Comparison of ENCODE assay signal across 24 mouse cellular contexts in genomic region chr12:41349814-41350213, GRCm38 (mm10).
DNase-seq lines count a peak whose midpoint lies in the region; ATAC-seq and TF ChIP-seq lines count a peak whose summit lies in the region.
"Had no signal": no experiment of that assay in that cellular context is flagged by ENCODE, and none has a peak within 500 bp of the region (broad histone marks: within the 10 kb centered on the region; RNA-seq: fewer than 3 reads in every experiment).

No protein-coding gene starts in this region.

- no peak for TF ChIP-seq CTCF in MEL (IDR thresholded peaks at IDR 0.05 in 2 of 3, conservative IDR thresholded peaks at IDR 0.05 in 1 of 3; ENCODE audit: control insufficient read depth in 1 of 3, insufficient read depth in 1 of 3, low read depth in 2 of 3, low read length in 3 of 3, poor library complexity in 1 of 3, severe bottlenecking in 1 of 3)

- H3K9ac ChIP-seq in MEL (ENCODE audit: control insufficient read depth, low read depth, low read length, poor library complexity, severe bottlenecking): no peak overlapping the region
- H3K9ac ChIP-seq: forebrain, embryonic 13.5 days; forebrain, postnatal 0 days; hindbrain, embryonic 13.5 days had no signal

- no peak for TF ChIP-seq POLR2A in MEL (IDR thresholded peaks at IDR 0.05; ENCODE audit: control insufficient read depth in 1 of 2, insufficient read depth in 1 of 2, low read depth in 1 of 2, low read length in 2 of 2, poor library complexity in 1 of 2)

- H3K27me3 ChIP-seq in MEL (ENCODE audit: control insufficient read depth in 1 of 2, insufficient read depth in 2 of 2, low read length in 2 of 2): no peaks in the 10 kb centered on the region
- H3K27me3 ChIP-seq: forebrain, embryonic 13.5 days; hindbrain, embryonic 13.5 days; Patski had no signal

- H3K36me3 ChIP-seq in MEL (ENCODE audit: control insufficient read depth in 1 of 2, insufficient read depth in 2 of 2, low read length in 2 of 2): peaks cover 0 to 7% of the 10 kb centered on the region in 2 experiments; a peak in 2 of 4 replicates
- H3K36me3 ChIP-seq: embryonic facial prominence, embryonic 10.5 days; G1E; heart, embryonic 10.5 days; hindbrain, embryonic 13.5 days had no signal

- DNase-seq in A20 (ENCODE audit: low read depth, low spot score) (peak; percentile 41), MEL (ENCODE audit: low read depth, low spot score) (peak; percentile 65)
- no peak for DNase-seq in gastrocnemius, postnatal 25 days
- no peak for DNase-seq in gastrocnemius, postnatal 10 days
- DNase-seq: adrenal gland, postnatal 25 days; B cell, adult 2 months; cerebellum, adult 18-20 months; cerebellum, adult 9-11 months; cerebellum, postnatal 36 days; forebrain, postnatal 0 days; heart, postnatal 10 days; heart, postnatal 4 days had no signal

- H3K27ac ChIP-seq in MEL (ENCODE audit: control insufficient read depth, low read depth, low read length): no peak overlapping the region
- H3K27ac ChIP-seq: embryonic facial prominence, embryonic 10.5 days; forebrain, embryonic 13.5 days; heart, embryonic 10.5 days; hindbrain, embryonic 13.5 days; hindbrain, postnatal 0 days had no signal

- H3K79me2 ChIP-seq in MEL (ENCODE audit: control insufficient read depth, insufficient read depth, low read length, poor library complexity): no peaks in the 10 kb centered on the region

- H3K9me3 ChIP-seq in MEL (replicated peaks; ENCODE audit: insufficient read depth, low read length): no peaks in the 10 kb centered on the region
- H3K9me3 ChIP-seq: embryonic facial prominence, embryonic 10.5 days; forebrain, embryonic 13.5 days; heart, embryonic 10.5 days; hindbrain, embryonic 13.5 days had no signal

- peak overlapping the region in 1 of 2 experiments; percentile 11; a peak in 2 of 4 replicates for H3K4me3 ChIP-seq in MEL (ENCODE audit: control insufficient read depth in 1 of 2, insufficient read depth in 1 of 2, low read depth in 2 of 2, low read length in 2 of 2)
- H3K4me3 ChIP-seq: embryonic facial prominence, embryonic 10.5 days; forebrain, embryonic 13.5 days; heart, embryonic 10.5 days; hindbrain, embryonic 13.5 days had no signal

- TF ChIP-seq RAD21 in MEL (IDR thresholded peaks at IDR 0.05; ENCODE audit: low read depth, low read length): no peak

- peak in 1 of 2 experiments; percentile 62; a peak in 2 of 4 replicates for TF ChIP-seq EP300 in MEL (IDR thresholded peaks at IDR 0.05; ENCODE audit: low read depth in 1 of 2, low read length in 2 of 2)

- peak; percentile 64 to 67 for ATAC-seq in hematopoietic stem cell, adult 5-6 weeks (replicated peaks in 1 of 2; ENCODE audit: insufficient read depth in 1 of 2, low FRiP score in 2 of 2, low TSS enrichment in 1 of 2, low read depth in 1 of 2, poor library complexity in 2 of 2, severe bottlenecking in 2 of 2)
- ATAC-seq in neutrophil, adult 5-6 weeks (ENCODE audit: extremely low read depth, insufficient number of reproducible peaks, low FRiP score, poor library complexity, severe bottlenecking): 0 out of 2 replicates have a peak, but pooled peaks have one; percentile 26
- no peak for ATAC-seq in megakaryocyte-erythroid progenitor cell, adult 5-6 weeks (replicated peaks; ENCODE audit: low FRiP score, low TSS enrichment, poor library complexity, severe bottlenecking)
- ATAC-seq: activated CD4-positive, CD25-positive, alpha-beta regulatory T cell, adult 4 months; CD4-positive, CD25-positive, alpha-beta regulatory T cell, adult 4 months; forebrain, embryonic 13.5 days; forebrain, postnatal 0 days; hindbrain, postnatal 0 days; Patski had no signal

- peaks cover 0 to 5% of the 10 kb centered on the region in 2 experiments; a peak in 3 of 4 replicates for H3K4me1 ChIP-seq in MEL (ENCODE audit: control insufficient read depth in 1 of 2, insufficient read depth in 2 of 2, low read length in 2 of 2)
- H3K4me1 ChIP-seq: embryonic facial prominence, embryonic 10.5 days; forebrain, embryonic 13.5 days; heart, embryonic 10.5 days; hindbrain, embryonic 13.5 days had no signal

TF ChIP-seq in MEL, 35 proteins besides CTCF, POLR2A, EP300 and RAD21:
- TF ChIP-seq GATA1 (IDR thresholded peaks at IDR 0.05; ENCODE audit: low read depth, low read length) (peak; percentile 34; the same call in 1 of the 2 replicates), ETS1 (IDR thresholded peaks at IDR 0.05; ENCODE audit: low read depth, low read length) (peak; percentile 19; the same call in 1 of the 2 replicates), JUND (IDR thresholded peaks at IDR 0.05; ENCODE audit: low read depth, low read length) (no peak), ZKSCAN1 (IDR thresholded peaks at IDR 0.05; ENCODE audit: low read depth, low read length) (no peak), USF2 (IDR thresholded peaks at IDR 0.05; ENCODE audit: borderline replicate concordance in 1 of 2, insufficient read depth in 1 of 2, low read depth in 1 of 2, low read length in 2 of 2) (no peak)

Comparison
In these comparisons a context has a peak if more than half of its experiments do, and no peak if none do; other contexts are left out.
1. DNase-seq: peak in A20 (single experiment) and MEL (single experiment); none in gastrocnemius, postnatal 25 days (single experiment) and gastrocnemius, postnatal 10 days (single experiment).